Mouse (Mus musculus) lung, postnatal 0 days (tissue): Measurements from ENCODE around the gene Usb1.

ENCODE experiments used
- CTCF ChIP-seq: IDR thresholded peaks from 2 replicates; pipeline ENCODE4 v1.5.1; 2016; ENCODE audit warnings: antibody characterized with exemption, mild to moderate bottlenecking
- EP300 ChIP-seq: IDR thresholded peaks from 2 replicates; pipeline ENCODE4 v1.6.1; 2016; ENCODE audit warnings: antibody characterized with exemption, mild to moderate bottlenecking, control low read depth

GRCm38 (mm10) chr8:95391101-95391500 lies 59.0 kb downstream of the Usb1 start:
- TF ChIP-seq CTCF (no peak), EP300 (no peak)
